Mouse (Mus musculus) liver, embryonic 14.5 days (tissue): ENCODE measurements around the gene Ankrd31. TPM values are rescaled to one million over a fixed set of nuclear protein-coding genes. Genes with fewer than 3 reads are reported as not detected.

ENCODE experiments used
- ATAC-seq: fragments of 200-750 bp; cut with Nextera tagmentation; 2 replicates; pipeline ENCODE4 v1.8.0; 2017; ENCODE audit warnings: moderate number of reproducible peaks, mild to moderate bottlenecking, moderate library complexity; ENCODE audit not compliant: insufficient read depth
- DNase-seq, 3 experiments: peaks; one replicate each; pipeline ENCODE4 v3.0.0-alpha.2; 2012 to 2013; ENCODE audit warnings: low read depth in 3 of 3, low spot score in 3 of 3
- H3K27ac ChIP-seq: fragments of 300-500 bp; sonication (generic); 2 replicates; pipeline ENCODE4 v1.5.1; 2014; ENCODE audit warnings: moderate library complexity, mild to moderate bottlenecking, control low read depth, inconsistent platforms
- H3K27me3 ChIP-seq: fragments of 300-500 bp; sonication (generic); 2 replicates; pipeline ENCODE4 v1.6.1; 2014; ENCODE audit warnings: mild to moderate bottlenecking, low read length, moderate library complexity; ENCODE audit not compliant: control insufficient read depth, insufficient read depth
- H3K36me3 ChIP-seq: fragments of 300-500 bp; sonication (generic); replicated peaks from 2 replicates; pipeline ENCODE4 v1.6.1; 2014; ENCODE audit warnings: low read depth; ENCODE audit not compliant: control insufficient read depth, insufficient read depth
- H3K4me1 ChIP-seq, 2 experiments: fragments of 200-500 bp in 1 of 2; fragments of 300-500 bp in 1 of 2; sonication (generic) in 1 of 2; replicated peaks; 2 replicates each; pipeline ENCODE4 v1.6.1; 2012 to 2014; ENCODE audit warnings: antibody characterized with exemption in 1 of 2, inconsistent platforms in 1 of 2, low read length in 1 of 2; ENCODE audit not compliant: control insufficient read depth in 2 of 2, insufficient read depth in 2 of 2
- H3K4me2 ChIP-seq: fragments of 300-500 bp; sonication (generic); 2 replicates; pipeline ENCODE4 v1.6.1; 2014; ENCODE audit warnings: low read depth, mild to moderate bottlenecking, control low read depth, moderate library complexity
- H3K4me3 ChIP-seq, 2 experiments: fragments of 200-500 bp in 1 of 2; fragments of 300-500 bp in 1 of 2; sonication (generic) in 1 of 2; 2 replicates each; pipeline ENCODE4 v1.5.1; 2012 to 2014; ENCODE audit warnings: low read depth in 2 of 2, low read length in 2 of 2, mild to moderate bottlenecking in 2 of 2, control low read depth in 1 of 2, inconsistent platforms in 1 of 2, moderate library complexity in 1 of 2; ENCODE audit not compliant: insufficient read depth in 1 of 2
- H3K9ac ChIP-seq: fragments of 300-500 bp; sonication (generic); replicated peaks from 2 replicates; pipeline ENCODE4 v1.6.1; 2014; ENCODE audit warnings: mild to moderate bottlenecking, control low read depth, moderate library complexity
- H3K9me3 ChIP-seq: fragments of 300-500 bp; sonication (generic); 2 replicates; pipeline ENCODE4 v1.6.1; 2016; ENCODE audit warnings: low read length, mixed read lengths; ENCODE audit not compliant: control insufficient read depth
- CTCF ChIP-seq: IDR thresholded peaks from 2 replicates; pipeline ENCODE4 v1.5.1; 2016; ENCODE audit warnings: antibody characterized with exemption, low read depth, control low read depth
- EP300 ChIP-seq: IDR thresholded peaks from 2 replicates; pipeline ENCODE4 v1.6.1; 2016; ENCODE audit warnings: antibody characterized with exemption, low read depth
- WGBS: fragments of 180-500 bp; shearing (Covaris S2); extraction: QIAGEN DNeasy Blood & Tissue Kit; methylation state at CpG from one replicate; pipeline ENCODE4 v1.1.7; 2014; ENCODE audit not compliant: insufficient replicate concordance; 5-methylcytosine and 5-hydroxymethylcytosine counted together
- polyA plus RNA-seq, 2 experiments: library from polyadenylated mRNA; depleted of rRNA in 1 of 2; stranded (reverse) in 1 of 2; unstranded in 1 of 2; fragments of >200 nt; fragmentation: Nextera tagmentation in 1 of 2; extraction: Ambion mirVana in 1 of 2; gene quantifications; 2 replicates each; pipeline versions ENCODE4 v1.2.1 to v1.2.3; 2012 to 2014

Ankrd31 gene
- 0.02 and 0.03 TPM in 2 replicates for polyA plus RNA-seq (2012; rRNA removed)
- polyA plus RNA-seq (2014; fragmentation: Nextera tagmentation; extraction: Ambion mirVana): 0.03 TPM in 1 of 2 replicates, not detected in the other

GRCm38 (mm10) chr13:96748109-96748845, at the start of gene Ankrd31:
Gene Ankrd31 (plus strand): TSS chr13:96748272.
- WGBS: 73% methylated on average over 42 of the region's 42 CpGs
- no peak for DNase-seq
- H3K4me1 ChIP-seq: no peaks in the 10 kb centered on the region
- no peak within 1 kb of the TSS for H3K4me3 ChIP-seq
- no peak within 1 kb of the TSS for H3K9ac ChIP-seq
- H3K27me3 ChIP-seq: no peaks in the 10 kb centered on the region
- TF ChIP-seq EP300 (no peak), CTCF (no peak)
- no peak within 1 kb of the TSS for H3K27ac ChIP-seq
- ATAC-seq: no peak
- no peaks in the 10 kb centered on the region for H3K9me3 ChIP-seq
- no peak within 1 kb of the TSS for H3K4me2 ChIP-seq
- H3K36me3 ChIP-seq: no peaks in the 10 kb centered on the region

DNA sequence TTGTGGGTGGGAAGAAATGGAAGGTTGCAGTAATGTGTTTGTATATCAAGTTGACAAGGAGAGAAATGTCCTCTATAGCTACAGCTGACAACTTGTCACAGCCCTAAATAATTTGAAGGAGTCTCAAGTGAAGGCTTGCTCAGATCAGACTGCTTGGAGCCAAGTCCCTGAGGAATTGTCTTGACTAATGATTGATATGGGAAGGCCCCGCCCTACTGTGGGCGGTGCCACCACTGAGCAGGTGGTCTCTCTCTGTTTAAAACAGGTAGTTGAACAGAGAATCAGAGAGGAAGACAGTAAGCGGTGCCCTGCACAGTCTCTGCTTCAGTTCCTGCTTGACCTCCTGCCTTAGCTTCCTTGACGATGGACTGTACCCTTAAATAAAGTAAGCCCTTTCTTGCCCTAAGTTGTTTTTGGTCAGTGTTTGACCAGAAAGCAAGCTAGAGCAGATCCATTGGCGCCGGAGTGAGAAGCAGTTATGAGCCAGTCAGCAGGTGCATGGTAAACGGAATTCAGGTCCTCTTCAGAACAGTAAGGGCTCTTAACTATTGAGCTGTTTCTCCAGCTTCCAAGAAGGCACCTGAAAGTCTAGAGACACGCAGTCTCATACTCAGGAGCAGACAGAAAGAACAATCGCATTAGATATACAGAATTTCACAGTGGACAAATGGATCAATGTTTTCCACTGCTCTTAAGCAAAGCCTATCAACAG, 45.3 kb upstream of the Ankrd31 start:
- H3K4me2 ChIP-seq: no peak overlapping the region
- no peaks in the 10 kb centered on the region for H3K9me3 ChIP-seq

DNA sequence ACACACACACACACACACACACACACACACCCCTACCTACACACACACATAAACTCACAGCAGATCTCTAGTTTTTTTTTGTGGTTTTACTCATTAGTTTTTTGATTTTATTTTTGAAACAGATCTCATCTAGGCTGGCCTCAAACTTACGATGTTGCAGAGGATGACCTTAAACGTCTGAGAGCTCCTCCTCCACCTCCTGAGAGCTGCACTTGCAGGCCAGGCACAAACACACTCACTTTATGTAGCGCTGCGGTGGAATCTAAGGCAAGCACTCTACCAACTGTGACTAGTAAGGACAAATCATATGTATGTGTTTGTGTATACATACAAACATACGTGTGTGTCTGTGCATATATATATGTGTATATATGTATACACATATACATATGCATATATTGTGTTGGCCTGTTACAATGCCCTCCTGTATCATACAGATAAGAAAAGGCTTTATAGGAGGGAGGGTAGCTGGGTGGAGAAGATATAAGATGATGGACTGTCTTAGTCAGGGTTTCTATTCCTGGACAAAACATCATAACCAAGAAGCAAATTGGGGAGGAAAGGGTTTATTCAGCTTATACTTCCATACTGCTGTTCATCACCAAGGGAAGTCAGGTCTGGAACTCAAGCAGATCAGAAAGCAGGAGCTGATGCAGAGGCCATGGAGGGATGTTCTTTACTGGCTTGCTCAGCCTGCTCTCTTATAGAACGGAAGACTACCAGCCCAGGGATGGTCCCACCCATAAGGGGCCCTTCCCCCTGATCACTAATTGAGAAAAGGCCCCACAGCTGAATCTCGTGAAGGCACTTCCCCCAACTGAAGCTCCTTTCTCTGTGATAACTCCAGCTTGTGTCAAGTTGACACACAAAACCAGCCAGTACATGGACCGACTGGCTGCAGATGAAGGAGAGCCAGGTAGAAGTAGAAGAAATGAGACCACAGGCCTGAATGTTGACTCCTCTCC, 38.5 kb upstream of the Ankrd31 start:
- WGBS: 32% methylated on average over 8 of the region's 8 CpGs
- peak overlapping the region; percentile 54 for H3K27ac ChIP-seq
- ATAC-seq: peak; percentile 99

More for the DNA sequence above, 45.3 kb upstream of the Ankrd31 start:
- H3K36me3 ChIP-seq: no peaks in the 10 kb centered on the region
- H3K4me3 ChIP-seq: no peak overlapping the region
- H3K27me3 ChIP-seq: no peaks in the 10 kb centered on the region
- WGBS: 60% methylated on average over 9 of the region's 9 CpGs
- no peak for DNase-seq
- no peak for TF ChIP-seq EP300
- no peak for TF ChIP-seq CTCF
- no peak overlapping the region for H3K9ac ChIP-seq
- H3K4me1 ChIP-seq: peaks cover 6 to 23% of the 10 kb centered on the region in 2 experiments
- ATAC-seq: no peak
- H3K27ac ChIP-seq: no peak overlapping the region

GRCm38 (mm10) chr13:96716311-96716710, 31.8 kb upstream of the Ankrd31 start:
- no peaks in the 10 kb centered on the region for H3K9me3 ChIP-seq
- no peak overlapping the region for H3K9ac ChIP-seq
- no peaks in the 10 kb centered on the region for H3K36me3 ChIP-seq
- no peaks in the 10 kb centered on the region for H3K27me3 ChIP-seq
- TF ChIP-seq EP300 (no peak), CTCF (no peak)
- no peak for DNase-seq
- no peaks in the 10 kb centered on the region for H3K4me1 ChIP-seq
- WGBS: 75% methylated on average over 2 of the region's 2 CpGs
- no peak overlapping the region for H3K4me2 ChIP-seq
- no peak overlapping the region for H3K27ac ChIP-seq
- ATAC-seq: no peak
- no peak overlapping the region for H3K4me3 ChIP-seq

More for the DNA sequence above, 38.5 kb upstream of the Ankrd31 start:
- no peaks in the 10 kb centered on the region for H3K27me3 ChIP-seq
- TF ChIP-seq EP300 (peak; percentile 74), CTCF (no peak)
- peaks cover 11% of the 10 kb centered on the region in 2 experiments for H3K4me1 ChIP-seq
- no peaks in the 10 kb centered on the region for H3K36me3 ChIP-seq
- H3K4me2 ChIP-seq: peak overlapping the region; percentile 21
- H3K9ac ChIP-seq: no peak overlapping the region
- no peaks in the 10 kb centered on the region for H3K9me3 ChIP-seq
- H3K4me3 ChIP-seq: peak overlapping the region in 1 of 2 experiments; percentile 6; a peak in 1 of 4 replicates
- peak; percentile 28 to 44 (median 31) for DNase-seq
